Mouse (Mus musculus) ES-Bruce4 (cell line): ENCODE data around the gene Rerg. TPM values are rescaled to one million over a fixed set of nuclear protein-coding genes. Genes with fewer than 3 reads are reported as not detected.
A peak's percentile ranks its signal among the peaks of the same experiment; 100 is the strongest.

Experiments
- H3K27ac ChIP-seq: 2 replicates; pipeline ENCODE4 v1.5.1; 2012; ENCODE audit warnings: low read length, inconsistent platforms; ENCODE audit not compliant: insufficient read depth
- H3K27me3 ChIP-seq: 2 replicates; pipeline ENCODE4 v1.6.1; 2012; ENCODE audit warnings: mild to moderate bottlenecking, low read length, inconsistent platforms; ENCODE audit not compliant: control insufficient read depth, poor library complexity, insufficient read depth, severe bottlenecking
- H3K36me3 ChIP-seq: 2 replicates; pipeline ENCODE4 v1.6.1; 2012; ENCODE audit warnings: inconsistent platforms, mild to moderate bottlenecking, low read length, moderate library complexity; ENCODE audit not compliant: control insufficient read depth, poor library complexity, insufficient read depth, severe bottlenecking
- H3K4me1 ChIP-seq: one replicate; pipeline ENCODE4 v1.8.1; 2011; ENCODE audit warnings: low read length; ENCODE audit not compliant: control insufficient read depth, insufficient read depth
- H3K4me3 ChIP-seq: 2 replicates; pipeline ENCODE4 v1.5.1; 2011; ENCODE audit warnings: low read depth, mild to moderate bottlenecking, low read length
- H3K9ac ChIP-seq: 2 replicates; pipeline ENCODE4 v1.6.1; 2012; ENCODE audit warnings: low read depth, mild to moderate bottlenecking, inconsistent platforms; ENCODE audit not compliant: poor library complexity, severe bottlenecking
- H3K9me3 ChIP-seq: replicated peaks from 2 replicates; pipeline ENCODE4 v1.6.1; 2012; ENCODE audit warnings: mild to moderate bottlenecking, low read length, inconsistent platforms; ENCODE audit not compliant: control insufficient read depth, poor library complexity, insufficient read depth, severe bottlenecking
- CTCF ChIP-seq: IDR thresholded peaks from one replicate; pipeline ENCODE4 v1.8.1; 2011; ENCODE audit warnings: low read depth, low read length
- EP300 ChIP-seq: IDR thresholded peaks from 2 replicates; pipeline ENCODE4 v1.6.1; 2011; ENCODE audit warnings: low read depth, low read length; ENCODE audit not compliant: insufficient read depth
- POLR2A ChIP-seq: IDR thresholded peaks from one replicate; pipeline ENCODE4 v1.8.1; 2011; ENCODE audit warnings: low read length; ENCODE audit not compliant: insufficient read depth
- polyA plus RNA-seq: library from polyadenylated mRNA; stranded (reverse); fragments of >200 nt; gene quantifications from 2 replicates; pipeline ENCODE4 v1.2.4, GENCODE M21; 2011; ENCODE audit warnings: low read depth; ENCODE audit not compliant: missing spikeins, insufficient read depth, insufficient read length

The Rerg gene
- polyA plus RNA-seq, 1 experiment, result not detected

DNA sequence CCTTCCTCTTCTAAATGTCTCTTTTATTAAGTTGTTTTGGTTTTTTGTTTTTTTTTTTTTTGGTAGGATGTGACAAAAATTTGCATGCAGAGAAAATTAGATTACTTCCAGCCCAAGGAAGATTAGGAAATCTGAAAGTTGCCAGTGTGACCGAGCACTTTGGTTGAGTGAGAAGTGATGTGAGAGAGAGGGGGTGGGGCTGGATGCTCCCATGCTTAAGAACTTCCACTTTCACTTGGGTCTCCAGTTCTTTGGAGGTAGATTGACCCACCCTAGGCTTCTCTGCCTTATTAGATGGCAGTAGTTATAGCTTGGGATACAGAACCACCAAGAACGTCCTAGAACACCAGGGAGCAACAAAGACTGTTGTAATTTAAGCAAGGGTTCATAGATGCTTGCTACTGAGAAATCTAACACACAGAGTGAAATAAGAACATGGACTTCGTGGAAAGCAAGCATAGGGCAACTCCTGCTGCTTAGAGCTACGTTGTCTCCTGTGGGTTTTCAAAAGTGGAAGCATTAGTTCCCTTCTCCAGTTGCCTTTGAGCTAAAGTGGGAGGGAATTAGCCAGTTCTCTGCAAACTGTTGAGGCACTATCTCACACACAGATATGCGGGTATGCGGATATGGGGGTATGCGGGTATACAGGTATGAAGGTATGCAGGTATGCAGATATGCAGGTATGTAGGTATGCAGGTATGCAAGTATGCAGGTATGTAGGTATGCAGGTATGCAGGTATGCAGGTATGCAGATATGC is 152.9 kb downstream of the Rerg start:
- Histone ChIP-seq H3K27me3 (no peaks in the 10 kb centered on the region), H3K9ac (no peak overlapping the region), H3K9me3 (no peaks in the 10 kb centered on the region), H3K4me3 (no peak overlapping the region), H3K4me1 (no peaks in the 10 kb centered on the region), H3K27ac (peak overlapping the region; percentile 36; the same call in 1 of the 2 replicates), H3K36me3 (no peaks in the 10 kb centered on the region)
- no peak for TF ChIP-seq CTCF
- no peak for TF ChIP-seq EP300
- TF ChIP-seq POLR2A, result no peak

DNA sequence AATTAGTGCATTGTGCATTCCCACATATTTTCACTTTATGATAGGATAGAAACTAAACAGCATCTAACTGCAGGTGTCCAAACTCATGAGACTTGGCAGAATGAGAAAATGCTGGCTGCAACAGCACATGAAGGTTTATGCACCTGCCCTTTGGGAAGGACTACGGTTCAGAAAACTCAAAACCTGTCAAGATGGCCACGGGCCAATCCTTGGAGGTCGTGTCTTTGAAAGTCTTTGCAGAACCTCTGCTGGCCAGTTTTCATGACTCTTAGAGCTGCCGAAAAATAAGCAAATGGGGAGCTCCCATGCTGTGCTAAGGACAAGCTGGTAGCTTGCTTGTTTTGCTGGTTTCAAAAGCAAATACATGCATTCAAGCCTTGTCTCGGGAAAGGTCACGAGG is 156.0 kb downstream of the Rerg start:
- Histone ChIP-seq H3K27ac (no peak overlapping the region), H3K4me3 (no peak overlapping the region)
- TF ChIP-seq CTCF (no peak), POLR2A (no peak)

DNA sequence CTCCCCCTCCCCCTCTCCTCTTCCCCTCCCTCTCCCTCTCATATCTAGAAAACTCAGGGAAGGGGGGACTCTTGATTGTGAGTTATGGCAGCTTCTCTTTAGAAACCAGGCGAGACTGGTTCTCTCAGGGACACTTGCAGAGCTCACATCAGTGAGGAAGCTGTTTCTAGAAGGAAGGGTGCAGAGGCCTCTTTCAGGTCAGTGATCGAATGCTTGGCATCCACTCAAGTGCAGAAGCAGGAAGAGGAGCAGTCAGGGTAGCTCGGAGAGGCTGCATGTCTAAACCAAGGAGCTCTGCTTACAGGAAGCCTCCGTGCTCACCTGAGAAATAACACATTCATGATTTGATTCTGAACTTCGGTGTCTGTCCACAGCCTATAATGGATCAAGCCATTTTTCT is 159.1 kb downstream of the Rerg start:
- Histone ChIP-seq H3K27ac (no peak overlapping the region), H3K27me3 (no peaks in the 10 kb centered on the region), H3K36me3 (no peaks in the 10 kb centered on the region), H3K9ac (no peak overlapping the region), H3K9me3 (no peaks in the 10 kb centered on the region), H3K4me3 (no peak overlapping the region), H3K4me1 (no peaks in the 10 kb centered on the region)
- TF ChIP-seq CTCF, result no peak
- TF ChIP-seq POLR2A, result no peak
- TF ChIP-seq EP300, result no peak

More for the DNA sequence above, 156.0 kb downstream of the Rerg start:
- Histone ChIP-seq H3K9me3 (no peaks in the 10 kb centered on the region), H3K36me3 (no peaks in the 10 kb centered on the region), H3K9ac (no peak overlapping the region), H3K4me1 (no peaks in the 10 kb centered on the region), H3K27me3 (no peaks in the 10 kb centered on the region)

Other genes starting within 250 kb of the Rerg start
- not detected in 2 replicates for gene Erp27, start 248.3 kb downstream of the Rerg start, polyA plus RNA-seq
- not detected in 2 replicates for gene Pde6h, start 246.7 kb downstream of the Rerg start, polyA plus RNA-seq
- gene Arhgdib, start 228.6 kb downstream of the Rerg start, polyA plus RNA-seq, result 3.0 and 5.1 TPM in 2 replicates
- not detected in 2 replicates for gene Ptpro, start 81.8 kb upstream of the Rerg start, polyA plus RNA-seq